Mouse (Mus musculus) lung, adult 10 weeks (tissue): ENCODE measurements around the gene Tyms. TPM values are rescaled to one million over a fixed set of nuclear protein-coding genes. Genes with fewer than 3 reads are reported as not detected.

Source experiments
- polyA plus RNA-seq: library from polyadenylated mRNA; stranded (reverse); fragments of 350-450 nt; fragmentation: Illumina TruSeq; extraction: RNeasy Lipid Tissue Mini Kit (QIAGEN cat#74804); gene quantifications from one replicate; pipeline ENCODE4 v1.2.3, GENCODE M21; 2014; ENCODE audit warnings: low read depth, low replicate concordance; ENCODE audit not compliant: insufficient read depth

Gene Tyms
- polyA plus RNA-seq, result 11.4 TPM

DNA sequence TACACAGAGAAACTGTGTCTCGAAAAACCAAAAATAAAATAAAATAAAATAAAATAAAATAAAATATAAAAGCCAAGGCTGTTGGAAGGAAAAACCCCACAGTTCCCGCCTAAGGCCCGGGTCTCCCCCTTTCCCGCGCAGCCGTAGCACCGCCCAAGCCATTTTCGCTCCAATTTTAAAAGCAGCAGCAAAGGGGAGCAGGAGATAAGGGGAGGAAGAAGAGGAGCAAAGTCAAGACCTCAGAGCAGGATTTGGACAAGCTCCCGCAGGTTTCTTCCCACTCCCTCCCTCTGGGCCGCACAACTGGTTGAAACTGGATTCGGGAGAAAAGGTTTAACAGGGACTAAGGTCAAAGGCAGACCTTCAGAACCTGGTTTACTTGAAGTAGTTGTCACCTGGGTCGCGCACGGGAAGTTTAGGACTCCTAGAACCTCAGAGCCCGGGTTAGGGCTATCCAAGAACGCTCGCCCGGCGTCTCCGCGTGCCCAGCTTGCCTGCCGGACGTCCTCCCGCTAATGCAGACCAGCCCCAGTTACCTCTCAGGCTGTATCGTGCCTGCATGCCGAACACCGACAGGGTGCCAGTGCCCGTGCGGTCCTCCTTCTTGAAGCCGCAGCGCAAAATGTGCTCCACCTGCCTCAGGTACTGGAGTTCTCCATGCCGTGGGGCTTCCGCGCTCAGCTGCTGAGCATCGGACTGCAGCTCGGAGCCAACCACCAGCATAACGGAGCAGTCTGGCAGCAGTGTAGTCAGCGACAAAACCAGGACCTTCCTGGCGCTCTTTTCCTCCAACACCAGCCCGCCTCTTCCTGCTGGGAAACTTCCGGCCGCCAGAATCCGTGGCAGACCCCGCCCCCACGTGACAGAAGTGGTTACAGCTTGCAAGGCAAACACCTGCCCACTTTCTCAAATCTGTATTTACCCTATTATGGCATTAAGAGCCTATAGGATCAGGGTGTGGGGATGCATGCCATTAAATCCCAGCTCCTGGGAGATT lies at the start of gene Tyms:
TSS of gene Tyms (minus strand) at position 793 of the 997 bp plus-strand sequence.

DNA sequence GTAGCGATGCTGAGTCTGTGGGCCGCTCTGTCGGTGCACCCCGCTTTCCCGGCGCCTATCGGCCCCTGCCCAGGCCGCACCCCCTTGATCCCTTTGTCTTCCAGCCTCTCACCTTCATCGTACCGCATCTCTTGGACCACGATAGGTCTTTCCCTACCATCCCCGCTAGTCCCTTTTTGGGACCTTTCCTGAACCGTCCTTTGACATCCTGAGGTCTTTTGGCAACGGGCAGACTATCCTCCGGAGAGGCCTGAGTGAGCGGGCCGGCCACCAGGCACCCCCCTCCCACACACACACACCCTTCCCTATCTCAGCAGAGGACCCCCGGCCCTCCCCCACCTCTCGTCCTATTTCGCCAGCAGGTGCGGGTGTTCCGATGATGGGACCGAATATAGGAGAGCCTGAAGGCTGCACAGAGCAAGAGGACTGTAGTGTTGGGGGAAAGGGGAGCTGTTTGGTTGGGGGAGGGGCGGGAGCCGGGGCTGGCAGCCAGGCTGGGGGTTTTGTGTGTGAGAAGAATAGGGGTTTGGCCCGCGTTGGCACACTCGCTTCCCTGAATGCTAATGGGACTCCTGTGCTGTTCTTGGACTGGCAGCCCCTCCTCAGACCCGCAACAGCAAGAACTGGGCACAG lies 32.4 kb upstream of the Tyms start, which contains the start of gene 3110082J24Rik:
TSS of gene 3110082J24Rik (minus strand) at position 419 of the 633 bp plus-strand sequence.

GRCm38 (mm10) chr5:30104841-30105667 lies 31.6 kb upstream of the Tyms start, which contains the start of gene Garem2:
Gene Garem2 (plus strand): TSS chr5:30105161.

GRCm38 (mm10) chr5:30012726-30013503 lies 60.5 kb downstream of the Tyms start, which contains the start of gene Il6:
Gene Il6 (plus strand): TSS chr5:30013114.

Other genes starting within 250 kb of the Tyms start
- 0.62 TPM for gene Il6, start 60.5 kb downstream of the Tyms start, polyA plus RNA-seq
- not detected for gene Garem2, start 31.5 kb upstream of the Tyms start, polyA plus RNA-seq
- not detected for gene 3110082J24Rik, start 32.5 kb upstream of the Tyms start, polyA plus RNA-seq
- 50.0 TPM for gene Hadha, start 81.5 kb upstream of the Tyms start, polyA plus RNA-seq
- 97.1 TPM for gene Hadhb, start 81.6 kb upstream of the Tyms start, polyA plus RNA-seq
- gene Adgrf3, start 132.1 kb upstream of the Tyms start, polyA plus RNA-seq, result 0.07 TPM
- 5.5 TPM for gene Selenoi, start 159.0 kb upstream of the Tyms start, polyA plus RNA-seq
- 8.8 TPM for gene Drc1, start 207.8 kb upstream of the Tyms start, polyA plus RNA-seq